Mouse (Mus musculus): ENCODE data around the gene Mavs. TPM values are rescaled to one million over a fixed set of nuclear protein-coding genes. Genes with fewer than 3 reads are reported as not detected.

Mavs gene
- polyA plus RNA-seq, 1 experiment from 2014 or later, result 28.2 TPM

DNA sequence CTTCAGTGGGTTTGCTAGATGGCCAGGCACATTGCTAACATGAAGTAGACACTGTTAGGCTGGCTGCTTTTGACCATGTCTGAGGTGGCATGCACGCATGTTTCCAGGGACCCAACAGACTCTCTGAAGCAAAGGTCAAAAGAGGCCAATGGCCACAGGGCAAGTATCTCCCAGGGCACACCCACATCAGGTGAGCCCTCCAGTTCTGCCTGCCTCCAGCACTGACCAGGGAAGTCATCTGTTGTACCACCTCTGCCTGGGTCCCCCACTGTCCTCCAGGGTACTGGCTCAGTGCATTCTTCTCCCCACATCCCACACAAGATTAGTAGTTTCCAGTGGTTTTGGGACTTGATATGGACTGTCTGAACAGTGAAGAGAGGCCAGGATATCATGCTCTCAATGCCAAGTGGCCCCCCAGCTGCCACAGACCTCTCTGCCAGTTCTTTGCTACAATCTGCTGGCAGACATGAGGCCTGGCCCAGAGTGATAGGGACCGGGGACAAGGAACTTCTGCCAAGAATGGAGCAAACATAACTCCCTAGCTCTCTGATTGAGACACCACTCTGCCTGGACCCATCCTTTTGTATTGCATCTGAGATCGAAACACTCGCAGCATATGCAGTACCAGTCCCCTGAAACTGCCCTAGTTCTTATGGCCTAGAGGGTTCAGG, 24.6 kb upstream of the Mavs start:
- Histone ChIP-seq H3K9ac (ENCODE audit: low read length) (peak overlapping the region; percentile 85), H3K36me3 (ENCODE audit: control insufficient read depth, insufficient read depth) (peaks cover 7% of the 10 kb centered on the region), H3K4me3 (ENCODE audit: low read length) (peak overlapping the region; percentile 71), H3K9me3 (replicated peaks; ENCODE audit: control insufficient read depth, low read length) (no peaks in the 10 kb centered on the region), H3K27ac (ENCODE audit: low read length) (peak overlapping the region; percentile 95), H3K27me3 (ENCODE audit: control insufficient read depth, insufficient read depth, low read length) (no peaks in the 10 kb centered on the region), H3K4me1 (ENCODE audit: control insufficient read depth, insufficient read depth, low read length) (peaks cover 26% of the 10 kb centered on the region), H3K4me2 (ENCODE audit: low read depth, low read length) (peak overlapping the region; percentile 67)
- ATAC-seq (replicated peaks; ENCODE audit: extremely low read depth, insufficient read depth, low FRiP score), result no peak
- WGBS, result 69% methylated on average over 4 of the region's 4 CpGs

DNA sequence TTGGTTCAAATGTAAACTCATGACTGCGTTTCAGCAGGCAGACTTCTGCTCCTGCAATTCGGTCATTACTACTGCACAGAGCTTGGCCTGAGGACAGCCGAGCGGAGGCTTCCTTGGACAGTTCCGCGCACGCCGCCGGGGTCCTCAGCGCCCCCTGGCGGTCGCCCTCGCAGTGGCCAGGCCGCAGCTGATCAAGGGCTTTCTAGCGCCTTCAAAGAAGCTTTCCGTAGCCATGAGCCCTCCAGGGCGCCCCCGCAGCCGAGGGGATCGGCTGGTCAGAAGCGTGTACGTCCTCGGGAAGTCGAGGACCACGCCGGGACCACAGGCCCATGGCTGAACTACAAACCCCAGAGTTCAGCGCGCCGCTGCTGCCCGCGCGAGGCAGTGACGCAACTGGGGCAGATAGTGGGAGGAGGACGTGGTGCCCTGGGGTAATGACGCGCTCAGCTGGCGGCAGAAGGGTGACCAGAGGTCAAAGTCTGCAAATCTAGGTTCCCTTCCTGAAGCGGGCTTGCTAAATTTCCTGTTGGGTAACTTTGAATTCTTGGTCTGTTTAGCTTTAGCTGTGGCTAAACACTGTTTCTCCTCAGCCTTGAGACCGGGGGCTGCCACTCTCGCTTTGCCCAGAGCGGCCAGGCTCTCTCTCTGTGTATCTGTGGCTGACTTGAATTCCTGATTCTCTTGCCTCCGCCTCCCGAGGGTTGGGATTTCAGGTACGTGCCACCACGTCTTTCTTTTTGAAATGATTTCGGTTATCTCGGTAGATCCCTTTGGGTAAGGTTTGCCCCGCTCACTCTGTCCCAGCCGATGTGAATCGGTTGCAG, 23.7 kb upstream of the Mavs start:
- no peaks in the 10 kb centered on the region for H3K9me3 ChIP-seq (replicated peaks; ENCODE audit: control insufficient read depth, low read length)
- peak overlapping the region; percentile 71 for H3K4me3 ChIP-seq (ENCODE audit: low read length)
- peaks cover 10% of the 10 kb centered on the region for H3K36me3 ChIP-seq (ENCODE audit: control insufficient read depth, insufficient read depth)
- peak overlapping the region; percentile 71 for H3K4me2 ChIP-seq (ENCODE audit: low read depth, low read length)
- ATAC-seq (replicated peaks; ENCODE audit: extremely low read depth, insufficient read depth, low FRiP score), result peak; percentile 96
- peak overlapping the region; percentile 85 for H3K9ac ChIP-seq (ENCODE audit: low read length)
- peak overlapping the region; percentile 95 for H3K27ac ChIP-seq (ENCODE audit: low read length)
- peaks cover 17% of the 10 kb centered on the region for H3K4me1 ChIP-seq (ENCODE audit: control insufficient read depth, insufficient read depth, low read length)
- H3K27me3 ChIP-seq (ENCODE audit: control insufficient read depth, insufficient read depth, low read length), result no peaks in the 10 kb centered on the region
- under 1% methylated on average over 50 of the region's 50 CpGs for WGBS

DNA sequence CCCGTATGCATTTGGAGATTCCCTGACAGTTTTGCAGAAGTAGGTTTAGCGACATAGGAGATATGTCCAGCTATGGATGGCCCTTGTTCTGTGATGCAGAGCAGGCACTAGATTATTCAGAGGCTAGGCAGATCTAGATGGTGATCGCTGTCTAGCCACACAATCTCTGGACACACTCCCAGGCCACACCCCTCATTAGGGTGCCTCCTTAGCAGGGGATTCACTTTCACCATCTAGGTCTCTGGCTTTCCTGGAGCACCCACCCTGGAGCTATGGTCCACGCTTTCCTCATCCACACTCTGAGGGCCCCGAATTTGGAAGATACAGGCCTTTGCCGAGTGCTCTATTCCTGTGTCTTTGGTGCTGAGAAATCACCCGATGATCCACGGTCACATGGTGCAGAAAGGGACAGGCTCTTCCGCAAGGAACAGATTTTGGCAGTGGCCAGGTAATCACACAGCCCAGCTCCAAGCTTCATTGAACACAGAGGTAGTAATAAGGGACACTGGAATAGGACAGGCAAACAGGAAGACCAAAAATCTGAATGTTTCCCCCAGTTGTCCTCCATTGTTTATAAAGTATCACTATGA, 22.7 kb upstream of the Mavs start:
- Histone ChIP-seq H3K9me3 (replicated peaks; ENCODE audit: control insufficient read depth, low read length) (no peaks in the 10 kb centered on the region), H3K27me3 (ENCODE audit: control insufficient read depth, insufficient read depth, low read length) (no peaks in the 10 kb centered on the region), H3K4me2 (ENCODE audit: low read depth, low read length) (peak overlapping the region; percentile 71), H3K36me3 (ENCODE audit: control insufficient read depth, insufficient read depth) (peaks cover 10% of the 10 kb centered on the region), H3K27ac (ENCODE audit: low read length) (peak overlapping the region; percentile 95), H3K4me1 (ENCODE audit: control insufficient read depth, insufficient read depth, low read length) (peaks cover 21% of the 10 kb centered on the region), H3K4me3 (ENCODE audit: low read length) (peak overlapping the region; percentile 71), H3K9ac (ENCODE audit: low read length) (peak overlapping the region; percentile 85)
- ATAC-seq (replicated peaks; ENCODE audit: extremely low read depth, insufficient read depth, low FRiP score), result no peak
- WGBS, result 49% methylated on average over 9 of the region's 9 CpGs

DNA sequence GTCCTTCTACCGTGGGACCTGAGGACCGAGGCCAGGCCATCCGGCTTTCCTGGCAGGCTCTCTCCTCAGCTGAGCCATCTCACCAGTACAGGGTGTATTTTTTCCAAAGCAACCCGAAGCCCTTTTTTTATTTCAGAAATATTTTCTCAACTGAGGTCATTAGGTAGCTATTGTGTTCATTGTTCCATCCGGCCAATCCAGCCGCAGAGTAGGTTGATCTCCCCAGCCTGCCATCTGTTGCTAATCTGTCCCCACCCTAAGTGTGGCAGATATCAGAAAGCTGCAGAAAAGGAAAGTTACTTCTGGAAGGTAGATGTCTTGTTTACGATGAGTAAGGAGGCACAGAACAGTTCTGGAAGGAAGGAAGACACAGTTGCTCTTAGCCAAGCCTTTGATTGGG, 20.1 kb upstream of the Mavs start:
- Histone ChIP-seq H3K9ac (ENCODE audit: low read length) (no peak overlapping the region), H3K27me3 (ENCODE audit: control insufficient read depth, insufficient read depth, low read length) (no peaks in the 10 kb centered on the region), H3K36me3 (ENCODE audit: control insufficient read depth, insufficient read depth) (peaks cover 10% of the 10 kb centered on the region), H3K4me3 (ENCODE audit: low read length) (no peak overlapping the region), H3K4me1 (ENCODE audit: control insufficient read depth, insufficient read depth, low read length) (peaks cover 25% of the 10 kb centered on the region), H3K27ac (ENCODE audit: low read length) (0 out of 2 replicates have a peak overlapping the region, but pooled peaks have one; percentile 9), H3K4me2 (ENCODE audit: low read depth, low read length) (no peak overlapping the region), H3K9me3 (replicated peaks; ENCODE audit: control insufficient read depth, low read length) (no peaks in the 10 kb centered on the region)
- no peak for ATAC-seq (replicated peaks; ENCODE audit: extremely low read depth, insufficient read depth, low FRiP score)
- WGBS, result 71% methylated on average over 7 of the region's 7 CpGs

DNA sequence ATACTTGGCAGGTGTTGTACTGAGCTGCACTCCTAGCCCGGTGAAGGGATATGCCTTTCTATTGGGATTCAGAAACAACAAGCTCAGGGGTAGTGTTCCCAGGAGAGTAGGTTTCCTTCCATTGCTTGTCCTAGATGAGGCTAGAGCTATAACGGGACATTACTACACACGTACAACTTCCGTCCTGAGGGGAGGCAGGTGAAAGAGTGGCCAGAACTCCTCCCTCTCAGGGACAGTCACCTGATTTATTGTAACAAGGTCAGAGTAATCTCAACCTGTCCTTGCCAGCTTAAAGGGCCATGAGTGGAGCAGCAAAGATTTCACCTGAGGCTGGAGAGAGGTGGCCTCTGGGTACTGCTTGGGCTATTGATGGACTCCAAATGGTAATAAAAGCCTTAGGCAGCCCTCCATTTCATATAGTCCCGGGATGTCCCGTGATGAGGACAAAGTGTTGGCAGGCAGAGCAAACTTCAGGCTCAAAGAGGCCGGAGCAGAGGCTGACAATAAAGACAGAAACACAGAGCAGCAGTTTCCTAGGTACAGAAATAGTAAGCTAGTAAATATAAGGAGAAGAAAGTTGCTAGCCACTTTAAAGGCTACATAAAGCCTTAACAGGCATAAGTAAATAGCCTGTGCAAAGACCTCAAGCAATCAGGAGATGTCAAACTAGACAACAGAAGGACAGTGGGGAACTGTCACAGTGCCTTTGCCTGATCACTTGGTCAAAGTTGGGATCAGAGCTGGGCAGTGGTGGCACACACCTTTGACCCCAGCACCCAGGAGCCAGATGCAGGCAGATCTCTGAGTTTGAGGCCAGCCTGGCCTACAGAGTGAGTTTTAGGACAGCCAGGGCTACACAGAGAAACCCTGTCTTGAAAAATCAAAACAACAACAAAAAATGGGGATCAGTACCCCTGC, 17.7 kb upstream of the Mavs start:
- ATAC-seq (replicated peaks; ENCODE audit: extremely low read depth, insufficient read depth, low FRiP score), result peak; percentile 26; the same call in 1 of the 2 replicates
- Histone ChIP-seq H3K9ac (ENCODE audit: low read length) (no peak overlapping the region), H3K27me3 (ENCODE audit: control insufficient read depth, insufficient read depth, low read length) (no peaks in the 10 kb centered on the region), H3K27ac (ENCODE audit: low read length) (peak overlapping the region; percentile 36), H3K4me2 (ENCODE audit: low read depth, low read length) (no peak overlapping the region), H3K4me3 (ENCODE audit: low read length) (no peak overlapping the region), H3K9me3 (replicated peaks; ENCODE audit: control insufficient read depth, low read length) (no peaks in the 10 kb centered on the region), H3K4me1 (ENCODE audit: control insufficient read depth, insufficient read depth, low read length) (peaks cover 17% of the 10 kb centered on the region), H3K36me3 (ENCODE audit: control insufficient read depth, insufficient read depth) (peaks cover 10% of the 10 kb centered on the region)
- 54% methylated on average over 7 of the region's 7 CpGs for WGBS

DNA sequence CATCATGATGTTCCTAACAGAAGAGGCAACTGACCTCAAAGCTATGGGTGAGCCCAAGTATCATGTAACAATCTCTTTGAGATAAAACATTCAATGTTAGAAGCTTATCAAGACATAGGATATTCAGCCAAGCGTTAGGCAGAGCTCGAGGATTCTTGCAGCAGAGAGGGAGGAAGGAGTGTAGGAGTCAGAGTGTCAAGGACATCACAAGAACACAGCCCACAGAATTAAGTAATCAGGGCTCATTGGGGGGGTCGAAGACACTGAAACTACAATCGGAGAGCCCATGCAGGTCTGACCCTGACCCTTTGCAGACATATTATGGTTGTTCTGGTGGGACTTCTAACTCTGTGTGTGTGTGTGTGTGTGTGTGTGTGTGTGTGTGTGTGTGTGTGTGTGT, 13.8 kb upstream of the Mavs start:
- no peaks in the 10 kb centered on the region for H3K36me3 ChIP-seq (ENCODE audit: control insufficient read depth, insufficient read depth)
- no peak overlapping the region for H3K4me2 ChIP-seq (ENCODE audit: low read depth, low read length)
- no peaks in the 10 kb centered on the region for H3K9me3 ChIP-seq (replicated peaks; ENCODE audit: control insufficient read depth, low read length)
- WGBS, result 46% methylated on average over 4 of the region's 4 CpGs
- no peak overlapping the region for H3K27ac ChIP-seq (ENCODE audit: low read length)
- H3K27me3 ChIP-seq (ENCODE audit: control insufficient read depth, insufficient read depth, low read length), result no peaks in the 10 kb centered on the region
- no peak for ATAC-seq (replicated peaks; ENCODE audit: extremely low read depth, insufficient read depth, low FRiP score)
- no peak overlapping the region for H3K9ac ChIP-seq (ENCODE audit: low read length)
- peaks cover 10% of the 10 kb centered on the region for H3K4me1 ChIP-seq (ENCODE audit: control insufficient read depth, insufficient read depth, low read length)
- H3K4me3 ChIP-seq (ENCODE audit: low read length), result no peak overlapping the region

DNA sequence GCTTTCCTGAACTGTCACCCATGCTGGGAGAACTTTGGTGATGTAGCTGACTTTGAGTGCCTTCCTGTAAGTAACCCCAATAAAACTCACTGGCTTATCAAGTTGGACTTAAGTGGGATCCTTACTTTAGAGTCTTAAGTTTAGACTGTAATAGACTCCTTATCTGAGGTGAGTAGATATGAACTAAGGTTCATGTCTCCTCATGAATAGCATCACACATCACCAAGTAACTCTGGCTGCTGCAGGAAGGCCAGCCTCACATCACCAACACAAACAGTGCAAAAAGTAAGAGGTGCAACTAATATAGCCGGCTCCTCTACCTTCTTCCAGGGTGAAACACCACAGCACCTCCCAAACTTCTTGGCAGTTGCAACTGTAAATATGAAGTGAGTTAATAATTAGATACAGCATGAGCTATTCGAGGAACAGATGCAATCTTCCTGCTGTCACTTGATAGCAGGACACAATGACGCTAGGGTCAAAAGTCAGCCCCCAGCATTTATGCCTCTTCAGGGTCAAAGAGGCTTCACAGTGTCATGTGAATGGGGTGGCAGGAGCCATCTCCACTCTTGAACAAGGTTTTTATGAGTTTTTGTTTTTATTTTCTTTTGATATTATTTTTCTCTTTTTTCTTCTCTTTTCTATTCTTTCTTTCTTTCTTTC, 11.9 kb upstream of the Mavs start:
- H3K4me3 ChIP-seq (ENCODE audit: low read length), result no peak overlapping the region
- H3K4me1 ChIP-seq (ENCODE audit: control insufficient read depth, insufficient read depth, low read length), result no peaks in the 10 kb centered on the region
- no peaks in the 10 kb centered on the region for H3K27me3 ChIP-seq (ENCODE audit: control insufficient read depth, insufficient read depth, low read length)
- H3K27ac ChIP-seq (ENCODE audit: low read length), result no peak overlapping the region
- H3K36me3 ChIP-seq (ENCODE audit: control insufficient read depth, insufficient read depth), result no peaks in the 10 kb centered on the region
- no peak for ATAC-seq (replicated peaks; ENCODE audit: extremely low read depth, insufficient read depth, low FRiP score)
- no peak overlapping the region for H3K9ac ChIP-seq (ENCODE audit: low read length)
- no peak overlapping the region for H3K4me2 ChIP-seq (ENCODE audit: low read depth, low read length)
- no peaks in the 10 kb centered on the region for H3K9me3 ChIP-seq (replicated peaks; ENCODE audit: control insufficient read depth, low read length)
- WGBS, result 52% methylated on average over 3 of the region's 3 CpGs

DNA sequence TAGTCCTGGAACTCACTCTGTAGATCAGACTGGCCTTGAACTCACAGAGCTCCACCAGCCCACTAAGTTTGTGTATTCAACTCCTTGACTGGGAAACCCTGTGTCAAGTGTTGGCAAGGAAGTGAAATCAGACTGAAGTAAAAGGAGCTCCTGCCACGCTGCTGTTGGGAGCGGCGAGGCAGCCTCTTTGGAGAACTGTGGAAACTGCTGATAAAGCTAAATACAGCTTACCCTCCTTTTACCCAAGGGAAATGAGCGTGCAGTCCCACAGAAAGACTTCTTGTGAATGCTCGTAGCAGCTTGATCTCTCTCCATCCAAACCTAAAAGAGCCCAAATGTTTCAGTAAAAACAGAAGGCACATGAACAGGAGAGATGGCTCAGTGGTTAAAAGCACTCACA, 11.3 kb upstream of the Mavs start:
- no peak overlapping the region for H3K27ac ChIP-seq (ENCODE audit: low read length)

More for the DNA sequence above, 11.3 kb upstream of the Mavs start:
- Histone ChIP-seq H3K4me1 (ENCODE audit: control insufficient read depth, insufficient read depth, low read length) (no peaks in the 10 kb centered on the region), H3K36me3 (ENCODE audit: control insufficient read depth, insufficient read depth) (no peaks in the 10 kb centered on the region), H3K4me2 (ENCODE audit: low read depth, low read length) (no peak overlapping the region), H3K27me3 (ENCODE audit: control insufficient read depth, insufficient read depth, low read length) (no peaks in the 10 kb centered on the region), H3K9ac (ENCODE audit: low read length) (no peak overlapping the region), H3K4me3 (ENCODE audit: low read length) (no peak overlapping the region), H3K9me3 (replicated peaks; ENCODE audit: control insufficient read depth, low read length) (no peaks in the 10 kb centered on the region)
- 17% methylated on average over 5 of the region's 5 CpGs for WGBS
- ATAC-seq (replicated peaks; ENCODE audit: extremely low read depth, insufficient read depth, low FRiP score), result no peak

All from heart, embryonic 16.5 days (tissue).